Mouse (Mus musculus) stomach, postnatal 0 days (tissue): ENCODE measurements around the gene Atxn1l. TPM values are rescaled to one million over a fixed set of nuclear protein-coding genes. Genes with fewer than 3 reads are reported as not detected.

Source experiments
- ATAC-seq: fragments of 200-750 bp; cut with Nextera tagmentation; 2 replicates; pipeline ENCODE4 v1.8.0; 2017; ENCODE audit not compliant: low FRiP score, low TSS enrichment
- DNase-seq: peaks from one replicate; pipeline ENCODE4 v3.0.0-alpha.2; 2016; ENCODE audit warnings: low spot score
- H3K27ac ChIP-seq: fragments of 300-500 bp; sonication (generic); replicated peaks from 2 replicates; pipeline ENCODE4 v1.5.1; 2014; ENCODE audit warnings: mild to moderate bottlenecking, control low read depth
- H3K27me3 ChIP-seq: fragments of 300-500 bp; sonication (generic); 2 replicates; pipeline ENCODE4 v1.6.1; 2014; ENCODE audit warnings: low read length; ENCODE audit not compliant: control insufficient read depth, insufficient read depth
- H3K36me3 ChIP-seq: fragments of 300-500 bp; sonication (generic); 2 replicates; pipeline ENCODE4 v1.6.1; 2014; ENCODE audit warnings: low read length, mixed read lengths; ENCODE audit not compliant: control insufficient read depth, insufficient read depth
- H3K4me1 ChIP-seq: fragments of 300-500 bp; sonication (generic); replicated peaks from 2 replicates; pipeline ENCODE4 v1.6.1; 2014; ENCODE audit warnings: antibody characterized with exemption; ENCODE audit not compliant: control insufficient read depth, insufficient read depth
- H3K4me2 ChIP-seq: fragments of 300-500 bp; sonication (generic); replicated peaks from 2 replicates; pipeline ENCODE4 v1.6.1; 2014; ENCODE audit warnings: low read depth, mild to moderate bottlenecking, control low read depth, moderate library complexity
- H3K4me3 ChIP-seq: fragments of 300-500 bp; sonication (generic); 2 replicates; pipeline ENCODE4 v1.5.1; 2014; ENCODE audit warnings: low read depth, low read length, control low read depth
- H3K9ac ChIP-seq: fragments of 300-500 bp; sonication (generic); 2 replicates; pipeline ENCODE4 v1.6.1; 2014; ENCODE audit warnings: mild to moderate bottlenecking, low read length, control low read depth, mixed read lengths
- H3K9me3 ChIP-seq: fragments of 300-500 bp; sonication (generic); 2 replicates; pipeline ENCODE4 v1.6.1; 2016; ENCODE audit warnings: low read length; ENCODE audit not compliant: control insufficient read depth
- CTCF ChIP-seq: IDR thresholded peaks from 2 replicates; pipeline ENCODE4 v1.5.1; 2016; ENCODE audit warnings: antibody characterized with exemption, low read depth, mild to moderate bottlenecking, moderate library complexity
- EP300 ChIP-seq: optimal IDR thresholded peaks from 2 replicates; pipeline ENCODE3; 2016; ENCODE audit warnings: antibody characterized with exemption
- WGBS: fragments of 180-500 bp; shearing (Covaris S2); extraction: QIAGEN DNeasy Blood & Tissue Kit; methylation state at CpG from one replicate; pipeline ENCODE4 v1.1.7; 2014; 5-methylcytosine and 5-hydroxymethylcytosine counted together
- polyA plus RNA-seq: library from polyadenylated mRNA; unstranded; fragments of >200 nt; fragmentation: Nextera tagmentation; extraction: Ambion mirVana; gene quantifications from 2 replicates; pipeline ENCODE4 v1.2.1, GENCODE M21; 2015

Gene Atxn1l
- polyA plus RNA-seq, 1 experiment from 2014 or later = 2.8 TPM

DNA sequence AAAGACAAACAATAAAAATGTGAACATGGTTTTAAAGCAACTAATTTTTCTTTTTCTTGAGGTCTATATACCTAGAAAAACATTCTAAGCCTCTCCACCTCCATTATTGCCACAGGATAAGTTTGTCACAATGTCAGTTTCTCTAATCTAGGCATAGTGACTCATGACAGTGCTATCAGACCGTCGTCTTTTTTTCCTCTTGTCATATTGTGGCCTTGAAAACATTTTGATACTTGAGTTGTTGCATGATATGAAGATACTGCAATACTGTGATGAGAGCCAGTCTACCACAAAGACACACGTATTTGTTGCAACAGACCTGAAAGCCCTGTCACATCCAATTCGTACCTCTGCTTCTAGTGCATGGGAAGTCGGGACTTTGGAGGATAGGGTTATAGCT, 22.6 kb downstream of the Atxn1l start:
- no peak overlapping the region for H3K9ac ChIP-seq
- WGBS = 82% methylated on average over 5 of the region's 5 CpGs
- TF ChIP-seq EP300 (no peak), CTCF (no peak)
- no peaks in the 10 kb centered on the region for H3K27me3 ChIP-seq
- H3K27ac ChIP-seq = no peak overlapping the region
- no peaks in the 10 kb centered on the region for H3K4me1 ChIP-seq
- peaks cover 30% of the 10 kb centered on the region for H3K36me3 ChIP-seq
- H3K4me3 ChIP-seq = no peak overlapping the region
- no peaks in the 10 kb centered on the region for H3K9me3 ChIP-seq
- DNase-seq (no peak), ATAC-seq (no peak)
- no peak overlapping the region for H3K4me2 ChIP-seq

- Histone ChIP-seq H3K27ac (no peak overlapping the region), H3K36me3 (peaks cover 30% of the 10 kb centered on the region), H3K9ac (no peak overlapping the region), H3K4me3 (no peak overlapping the region), H3K4me1 (no peaks in the 10 kb centered on the region), H3K9me3 (no peaks in the 10 kb centered on the region), H3K27me3 (no peaks in the 10 kb centered on the region), H3K4me2 (no peak overlapping the region)
- no peak for TF ChIP-seq EP300
- no peak for TF ChIP-seq CTCF
- 79% methylated on average over 1 of the region's 1 CpGs for WGBS
- DNase-seq (no peak), ATAC-seq (no peak)
Measured at GRCm38 (mm10) chr8:109712521-109712920, 25.0 kb downstream of the Atxn1l start.

- DNase-seq (no peak), ATAC-seq (no peak)
- no peak overlapping the region for H3K9ac ChIP-seq
Measured at GRCm38 (mm10) chr8:109707921-109708320, 29.6 kb downstream of the Atxn1l start.

DNA sequence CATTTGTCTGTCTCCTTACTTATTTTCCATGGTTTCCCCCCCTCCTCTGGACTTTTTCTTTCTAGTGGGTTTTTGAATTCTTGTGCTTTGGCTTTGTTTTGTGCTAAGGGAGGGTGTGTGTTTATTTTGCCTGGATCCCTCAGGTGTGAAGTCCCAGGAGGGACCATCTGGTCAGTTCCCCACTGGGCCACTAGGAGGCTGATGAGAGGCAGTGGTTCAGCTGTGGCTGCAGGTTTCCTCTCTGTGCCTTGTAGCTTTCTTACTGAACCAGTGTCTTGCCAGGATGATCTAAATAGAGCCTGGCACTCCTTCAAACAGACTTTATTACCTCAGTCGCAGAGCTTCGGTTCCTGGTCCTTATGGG, 30.7 kb downstream of the Atxn1l start:
- Histone ChIP-seq H3K4me1 (no peaks in the 10 kb centered on the region), H3K4me2 (peak overlapping the region; percentile 77), H3K36me3 (peaks cover 9% of the 10 kb centered on the region), H3K27me3 (no peaks in the 10 kb centered on the region), H3K9me3 (no peaks in the 10 kb centered on the region), H3K4me3 (peak overlapping the region; percentile 96), H3K9ac (no peak overlapping the region), H3K27ac (no peak overlapping the region)
- DNase-seq = peak; percentile 88
- no peak for TF ChIP-seq EP300
- TF ChIP-seq CTCF = peak; percentile 88
- peak; percentile 71 for ATAC-seq
- 11% methylated on average over 2 of the region's 2 CpGs for WGBS

More at GRCm38 (mm10) chr8:109707921-109708320, 29.6 kb downstream of the Atxn1l start:
- no peaks in the 10 kb centered on the region for H3K27me3 ChIP-seq
- TF ChIP-seq CTCF = no peak
- no peak for TF ChIP-seq EP300
- H3K27ac ChIP-seq = no peak overlapping the region
- no peaks in the 10 kb centered on the region for H3K9me3 ChIP-seq
- 95% methylated on average over 4 of the region's 4 CpGs for WGBS
- no peaks in the 10 kb centered on the region for H3K4me1 ChIP-seq
- no peak overlapping the region for H3K4me2 ChIP-seq
- no peak overlapping the region for H3K4me3 ChIP-seq
- H3K36me3 ChIP-seq = peaks cover 12% of the 10 kb centered on the region

GRCm38 (mm10) chr8:109706076-109706873, 31.3 kb downstream of the Atxn1l start:
- 0 out of 2 replicates have a peak, but pooled peaks cover 5% of the 10 kb centered on the region for H3K36me3 ChIP-seq
- H3K27me3 ChIP-seq = no peaks in the 10 kb centered on the region
- H3K4me3 ChIP-seq = peak overlapping the region; percentile 96
- H3K27ac ChIP-seq = peak overlapping the region; percentile 98
- H3K4me2 ChIP-seq = peak overlapping the region; percentile 77
- H3K9me3 ChIP-seq = no peaks in the 10 kb centered on the region
- 2% methylated on average over 23 of the region's 30 CpGs for WGBS
- peak; percentile 25 for ATAC-seq
- TF ChIP-seq CTCF (no peak), EP300 (no peak)
- no peaks in the 10 kb centered on the region for H3K4me1 ChIP-seq
- H3K9ac ChIP-seq = peak overlapping the region; percentile 98
- DNase-seq = no peak

GRCm38 (mm10) chr8:109705320-109706075, 32.0 kb downstream of the Atxn1l start, which contains the start of gene Zfp821:
Gene Zfp821 (plus strand): TSS chr8:109705546.
- ATAC-seq (peak; percentile 91), DNase-seq (peak; percentile 93)
- peak within 1 kb of the TSS; percentile 77 for H3K4me2 ChIP-seq
- H3K27me3 ChIP-seq = no peaks in the 10 kb centered on the region
- H3K27ac ChIP-seq = peak within 1 kb of the TSS; percentile 98
- TF ChIP-seq CTCF (no peak), EP300 (no peak)
- H3K9ac ChIP-seq = peak within 1 kb of the TSS; percentile 98
- H3K4me3 ChIP-seq = peak within 1 kb of the TSS; percentile 96
- 0 out of 2 replicates have a peak, but pooled peaks cover 5% of the 10 kb centered on the region for H3K36me3 ChIP-seq
- no peaks in the 10 kb centered on the region for H3K4me1 ChIP-seq
- WGBS = 0% methylated on average over 50 of the region's 100 CpGs
- no peaks in the 10 kb centered on the region for H3K9me3 ChIP-seq
